Mouse (Mus musculus) monocyte, adult 5-6 weeks (primary cell): Measurements from ENCODE around the gene Fbln7. TPM values are rescaled to one million over a fixed set of nuclear protein-coding genes. Genes with fewer than 3 reads are reported as not detected.

Experiments used
- ATAC-seq: fragments of 153-309, 156-312 bp; replicated peaks from 2 replicates; pipeline ENCODE4 v1.8.0; 2017; ENCODE audit warnings: mild to moderate bottlenecking; ENCODE audit not compliant: low TSS enrichment, insufficient number of reproducible peaks, severe bottlenecking, poor library complexity, low FRiP score
- total RNA-seq: library from RNA; stranded (forward); fragments of 200-1000, 200-491, 200-594 nt; gene quantifications from 3 replicates; pipeline ENCODE4 v1.2.3, GENCODE M21; 2017

Gene Fbln7
- total RNA-seq, result not detected in 3 replicates

DNA sequence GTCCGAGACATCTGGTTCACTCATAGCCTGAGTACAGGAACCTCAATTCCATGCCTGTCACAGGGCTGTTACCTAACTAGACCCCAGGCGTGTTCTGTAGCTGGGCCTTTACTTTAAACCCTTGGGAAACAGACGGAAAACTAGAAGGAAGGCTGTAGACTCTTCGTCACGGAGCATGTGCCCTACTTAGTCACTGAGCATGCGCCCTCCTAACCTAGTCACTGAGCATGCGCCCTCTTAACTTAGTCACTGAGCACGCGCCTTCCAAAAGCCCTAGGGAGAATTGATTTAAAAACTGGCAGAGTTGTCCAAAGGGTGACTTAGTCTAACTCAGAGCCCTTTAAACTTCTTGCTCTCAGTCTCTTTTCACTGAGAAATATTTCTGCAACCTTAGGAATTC, at the start of gene Fbln7:
Gene Fbln7, plus strand, starts transcription at position 346 of the 400 bp plus-strand sequence.
- no peak for ATAC-seq

GRCm38 (mm10) chr2:128816311-128816710, 46.5 kb upstream of the Fbln7 start:
- ATAC-seq, result no peak

DNA sequence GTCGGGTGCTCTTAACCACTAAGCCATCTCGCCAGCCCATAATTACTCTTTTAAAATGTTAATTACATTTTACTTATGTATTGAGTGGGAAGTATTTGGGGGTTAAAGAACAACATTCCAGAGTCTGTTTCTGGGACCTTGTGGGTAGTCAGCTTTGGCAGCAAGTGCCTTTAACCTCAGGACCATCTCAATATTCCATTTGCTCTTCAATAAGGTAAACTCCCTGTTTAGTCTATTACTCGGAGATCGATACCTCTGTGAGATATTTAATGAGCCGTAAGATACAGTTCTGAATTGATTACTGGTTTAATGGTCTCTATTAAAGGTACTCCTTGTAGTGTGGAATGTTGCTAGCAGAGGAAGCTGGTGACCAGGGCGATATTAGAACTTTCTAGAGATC, 45.9 kb upstream of the Fbln7 start:
- no peak for ATAC-seq

DNA sequence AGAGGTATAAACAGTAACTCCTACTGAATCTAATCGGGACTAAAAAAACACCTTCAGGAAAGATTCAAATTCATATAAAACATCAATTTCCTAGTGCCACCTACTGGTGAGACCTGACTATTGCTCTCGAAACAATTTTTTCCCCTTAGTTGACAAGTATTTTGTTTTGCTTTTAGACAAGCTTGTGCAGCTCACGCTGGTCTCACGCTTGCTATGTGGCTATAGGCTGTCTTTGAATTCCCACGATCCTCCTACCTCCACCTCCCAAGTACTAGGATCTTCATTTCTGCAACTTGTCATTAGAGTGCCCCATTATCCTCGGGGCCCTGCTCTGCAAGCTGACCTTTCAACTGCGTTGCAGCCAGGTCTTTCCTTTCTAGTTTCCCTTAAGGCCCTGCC, 45.4 kb upstream of the Fbln7 start:
- ATAC-seq, result peak; percentile 36; the same call in 1 of the 2 replicates

DNA sequence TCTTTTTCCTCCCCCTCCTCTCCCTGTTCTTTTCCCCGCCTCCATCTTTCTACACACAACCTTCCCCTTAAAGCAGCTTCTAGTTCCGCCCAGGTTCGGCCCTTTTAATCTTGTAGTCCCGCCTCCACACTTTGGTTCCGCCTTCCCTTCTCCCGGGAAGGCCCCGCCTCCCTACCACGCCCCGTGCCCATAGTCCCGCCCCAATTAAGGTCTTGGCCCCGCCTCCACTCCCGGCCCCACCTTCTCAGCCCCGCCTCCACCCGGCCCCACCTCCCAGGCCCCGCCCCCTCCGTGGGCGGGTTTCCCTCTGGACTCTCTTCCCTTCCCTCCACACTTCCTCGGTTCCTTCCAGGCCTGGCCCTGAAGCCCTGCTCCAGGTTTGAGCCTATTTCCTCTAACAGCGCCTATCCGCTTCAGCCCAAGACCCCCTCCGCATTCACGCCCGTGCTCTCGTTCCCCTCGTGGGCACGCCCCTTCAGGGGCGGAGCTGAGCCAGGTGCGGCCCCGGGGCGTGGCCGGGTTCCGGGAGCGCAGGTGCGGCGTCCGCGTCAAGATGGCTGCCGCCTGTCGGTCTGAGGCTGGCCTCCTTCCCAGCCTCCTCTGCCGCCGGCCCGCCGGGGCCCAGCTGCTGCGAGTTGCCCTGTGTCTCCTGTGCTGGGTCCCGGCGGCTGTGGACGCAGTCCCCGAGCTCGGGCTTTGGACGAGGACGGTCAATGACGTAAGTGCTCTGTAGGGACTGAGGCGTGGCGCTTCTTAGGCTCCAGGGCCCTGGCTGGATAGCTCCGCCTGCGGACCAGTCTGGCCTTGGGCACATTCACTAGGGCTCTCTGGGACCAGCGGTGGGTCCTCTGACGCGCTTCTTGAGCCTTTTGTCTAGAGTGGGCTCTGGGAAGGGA, 44.7 kb upstream of the Fbln7 start, which contains the start of gene Tmem87b:
Gene Tmem87b, plus strand, starts transcription at position 333 of the 896 bp plus-strand sequence.
- peak; percentile 94 for ATAC-seq

GRCm38 (mm10) chr2:128818956-128819643, 43.7 kb upstream of the Fbln7 start:
- no peak for ATAC-seq

GRCm38 (mm10) chr2:128820631-128821030, 42.1 kb upstream of the Fbln7 start:
- no peak for ATAC-seq

- no peak for ATAC-seq
Observed at GRCm38 (mm10) chr2:128823893-128824292, 38.9 kb upstream of the Fbln7 start.

DNA sequence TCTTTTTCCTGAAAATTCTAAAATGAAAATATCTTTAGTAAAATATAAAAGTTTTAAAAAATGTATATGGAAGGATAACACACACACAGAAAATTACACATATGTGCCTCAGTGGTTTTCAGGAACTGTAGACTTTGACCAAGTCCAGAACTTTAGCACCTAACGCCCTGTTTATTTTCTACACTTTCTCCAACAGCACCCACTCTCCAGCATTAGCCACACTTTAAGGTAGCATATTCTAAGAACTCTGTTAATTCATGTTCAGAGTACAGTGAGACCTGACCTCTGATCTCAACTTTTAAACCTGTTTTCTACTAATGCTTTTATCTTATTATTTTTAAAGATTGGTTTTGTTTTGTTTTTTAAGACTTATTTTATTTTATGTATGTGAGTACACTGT, 35.0 kb upstream of the Fbln7 start:
- ATAC-seq, result no peak

- ATAC-seq, result no peak
Observed at GRCm38 (mm10) chr2:128832611-128833010, 30.2 kb upstream of the Fbln7 start.

DNA sequence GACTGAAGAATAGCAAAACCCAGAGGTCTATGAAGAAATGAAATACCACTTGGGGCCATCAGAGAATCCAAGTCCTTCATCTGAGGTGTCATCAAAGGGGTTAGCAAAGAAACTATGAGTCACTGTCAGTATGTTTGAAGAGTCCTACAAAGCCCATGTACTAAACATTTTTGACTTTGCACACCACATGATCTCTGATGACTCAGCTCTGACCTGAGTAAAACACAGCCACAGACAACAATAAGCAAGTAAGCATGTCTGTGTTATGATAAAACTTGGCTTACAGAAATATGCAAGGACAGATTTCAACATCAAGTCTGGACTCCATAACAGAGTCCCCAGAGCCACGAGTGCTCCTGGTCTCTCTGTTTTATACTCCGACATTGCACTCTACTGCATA, 29.7 kb upstream of the Fbln7 start:
- no peak for ATAC-seq

- no peak for ATAC-seq
Observed at GRCm38 (mm10) chr2:128833435-128833834, 29.3 kb upstream of the Fbln7 start.

DNA sequence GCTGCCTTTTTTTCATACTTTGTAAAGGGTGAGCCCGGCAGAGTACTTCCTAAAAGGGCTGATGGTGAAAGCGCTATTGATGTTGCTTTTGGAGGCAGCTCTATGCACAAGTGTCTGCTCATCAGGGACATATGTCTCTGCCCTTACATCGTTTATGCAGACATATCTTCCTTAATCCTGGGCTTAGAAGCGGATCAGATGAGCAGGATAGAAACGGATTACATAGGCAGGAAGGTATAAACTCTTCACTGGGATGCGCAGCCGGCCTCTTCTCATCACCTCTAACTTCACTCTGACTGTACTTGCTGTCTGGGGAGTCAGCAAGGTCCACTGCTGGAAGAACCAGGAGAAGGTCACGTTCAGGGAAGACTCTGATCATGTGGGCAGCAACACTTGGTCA, 25.2 kb upstream of the Fbln7 start:
- no peak for ATAC-seq

DNA sequence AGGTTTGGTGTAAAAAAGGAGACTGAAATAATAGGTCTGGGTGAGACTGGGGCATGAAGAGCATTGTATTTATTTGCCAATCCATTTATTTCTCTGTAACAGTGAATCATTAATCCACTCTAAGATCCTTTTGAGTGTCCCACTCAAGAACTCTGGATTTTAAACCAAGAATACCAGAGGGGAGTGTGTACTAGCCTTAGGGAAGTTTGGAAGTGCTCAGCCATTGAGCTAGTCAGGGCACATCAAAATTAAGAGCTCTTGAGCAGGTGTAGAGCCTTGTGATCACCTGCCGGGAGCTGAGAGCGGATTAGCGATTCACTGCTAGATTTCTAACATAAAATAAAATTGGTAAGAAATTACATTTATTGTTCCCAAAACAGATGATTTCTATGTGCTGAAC, 24.2 kb upstream of the Fbln7 start:
- no peak for ATAC-seq

- ATAC-seq, result no peak
Observed at GRCm38 (mm10) chr2:128839501-128839900, 23.3 kb upstream of the Fbln7 start.

DNA sequence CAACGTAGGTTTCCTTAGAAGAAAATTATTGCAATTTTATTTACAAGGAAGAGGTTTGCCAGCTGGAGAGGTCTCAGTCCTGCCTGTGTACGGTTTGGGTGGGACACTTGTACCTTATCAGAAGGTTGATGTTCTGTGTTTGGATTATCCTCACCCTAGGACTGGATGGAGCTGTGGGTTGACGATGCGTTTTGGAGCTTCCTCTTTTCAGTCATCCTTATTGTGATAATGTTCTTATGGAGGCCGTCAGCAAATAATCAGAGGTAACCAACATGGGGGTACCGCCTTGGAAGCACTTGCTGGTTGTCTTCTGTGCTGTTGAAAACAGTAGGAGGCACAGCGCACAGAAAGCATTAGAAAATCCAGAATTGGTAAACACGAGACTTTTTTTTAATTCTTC, 20.3 kb upstream of the Fbln7 start:
- no peak for ATAC-seq

DNA sequence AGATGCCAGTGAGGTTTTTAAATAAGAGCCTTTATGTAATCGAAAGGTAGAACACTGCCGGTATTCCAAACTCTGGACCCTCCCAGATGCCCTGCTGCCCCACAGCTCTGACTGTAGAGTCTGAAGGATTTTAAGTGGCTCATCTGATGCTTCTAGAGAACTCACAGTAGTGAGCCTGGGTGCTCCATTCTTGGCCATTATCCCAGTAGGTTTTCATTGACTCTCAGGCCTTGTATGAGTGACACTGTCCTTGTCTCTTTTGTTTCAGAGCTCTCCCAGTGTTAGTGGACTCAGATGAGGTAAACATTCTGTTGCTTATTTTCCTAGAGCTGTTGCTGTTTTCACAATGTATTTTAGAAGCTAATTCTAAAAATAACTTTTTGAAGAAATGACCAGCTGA, 12.7 kb upstream of the Fbln7 start:
- ATAC-seq, result no peak

GRCm38 (mm10) chr2:128856673-128857072, 6.1 kb upstream of the Fbln7 start:
- ATAC-seq, result no peak

- no peak for ATAC-seq
Observed at GRCm38 (mm10) chr2:128858962-128859361, 3.8 kb upstream of the Fbln7 start.

DNA sequence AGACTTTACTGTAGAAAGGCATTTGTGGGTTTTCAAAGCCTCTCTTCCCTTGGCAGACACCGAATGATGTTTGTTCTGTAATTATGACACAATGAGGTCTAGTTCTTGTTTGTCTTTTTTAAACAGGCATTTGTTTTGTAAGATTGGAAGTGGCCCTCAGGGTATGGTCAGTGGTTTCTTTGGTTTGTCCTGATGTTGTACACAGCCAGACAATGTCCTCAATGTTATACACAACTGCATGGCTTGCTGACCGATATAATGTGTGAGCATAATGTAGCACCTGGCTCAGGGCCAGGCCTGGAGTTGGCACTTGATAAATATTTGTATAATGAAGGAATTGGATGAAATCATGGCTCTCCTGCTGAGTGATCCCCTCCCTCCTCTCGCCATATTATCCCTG, 2.9 kb upstream of the Fbln7 start:
- ATAC-seq, result no peak
